Mouse (Mus musculus): ENCODE data around the gene Galntl6.

- TF ChIP-seq CTCF (conservative IDR thresholded peaks at IDR 0.05 in 1 of 2, IDR thresholded peaks at IDR 0.05 in 1 of 2; ENCODE audit: low read depth in 2 of 2, low read length in 2 of 2) (no peak), UBTF (IDR thresholded peaks at IDR 0.05; ENCODE audit: low read depth, low read length) (no peak), POLR2A (IDR thresholded peaks at IDR 0.05; ENCODE audit: low read depth, low read length) (no peak), NELFE (IDR thresholded peaks at IDR 0.05; ENCODE audit: low read depth, low read length) (no peak)
These were observed 1132.9 kb downstream of the Galntl6 start for GRCm38 (mm10) chr8:57779551-57779950.

Measured in CH12.LX (cell line).